Mouse (Mus musculus) liver, adult (tissue): ENCODE measurements at regions not wholly inside any gene's neighbourhood (a gene's known extent, or its start where the extent isn't known, plus 50 kb on each side); places are given as distances from the start of the nearest gene placed in this dataset.

Source experiments
- GATA4 ChIP-seq: IDR thresholded peaks from 2 replicates; pipeline ENCODE4 v1.6.1; 2014; ENCODE audit warnings: mild to moderate bottlenecking, low read length; ENCODE audit not compliant: insufficient replicate concordance

DNA sequence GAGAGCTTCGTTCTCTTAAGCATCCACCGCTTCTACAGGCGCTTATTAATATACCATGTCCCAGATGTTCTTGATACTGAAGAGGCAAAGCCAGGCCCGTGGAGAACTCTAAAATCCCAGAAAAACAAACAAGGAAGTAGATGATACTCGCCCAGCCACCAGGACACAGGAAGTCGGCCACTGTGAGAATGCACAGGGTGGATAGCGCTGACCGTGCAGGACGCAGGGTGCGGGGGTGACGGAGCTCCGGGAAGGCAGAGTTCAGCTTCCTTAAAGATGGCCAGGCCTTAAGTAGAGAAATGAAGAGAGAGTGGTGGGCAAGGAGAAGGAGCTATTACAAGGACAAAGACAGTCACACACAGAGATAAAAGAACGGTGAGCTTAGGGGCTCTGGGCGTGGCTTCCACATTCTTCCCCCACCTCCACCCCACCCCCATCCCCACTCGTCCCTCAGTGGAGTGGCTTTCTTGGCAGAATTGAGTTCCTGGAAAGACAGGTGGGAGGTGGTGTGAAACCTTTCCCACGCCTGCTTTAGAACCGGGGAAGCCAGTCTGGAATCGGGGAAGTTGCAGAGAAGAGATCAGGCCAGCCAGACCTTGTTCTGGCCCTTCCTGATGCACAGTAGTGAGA, 123.1 kb upstream of the Klf3 start:
- no peak; the same call in 1 of the 2 replicates for TF ChIP-seq GATA4

DNA sequence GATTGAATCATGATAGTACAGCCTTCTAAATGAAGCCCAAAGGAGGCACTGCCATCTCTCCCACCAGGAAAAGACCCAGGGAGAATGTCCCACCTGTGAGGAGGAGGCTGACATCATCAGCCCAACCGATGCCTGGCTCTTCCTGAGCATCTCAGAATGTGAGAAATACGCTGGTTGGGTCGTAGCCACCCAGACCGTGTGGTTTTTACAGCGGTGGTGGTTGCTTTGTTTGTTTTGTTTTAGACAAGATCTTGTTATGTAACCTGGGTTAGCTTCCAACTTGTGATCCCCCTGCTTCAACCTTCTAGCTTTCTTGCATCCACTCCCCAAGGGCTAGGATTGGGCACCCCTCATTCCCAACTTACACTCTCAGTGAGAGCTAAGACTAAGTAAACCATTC, 122.0 kb upstream of the Klf3 start:
- TF ChIP-seq GATA4 = no peak

DNA sequence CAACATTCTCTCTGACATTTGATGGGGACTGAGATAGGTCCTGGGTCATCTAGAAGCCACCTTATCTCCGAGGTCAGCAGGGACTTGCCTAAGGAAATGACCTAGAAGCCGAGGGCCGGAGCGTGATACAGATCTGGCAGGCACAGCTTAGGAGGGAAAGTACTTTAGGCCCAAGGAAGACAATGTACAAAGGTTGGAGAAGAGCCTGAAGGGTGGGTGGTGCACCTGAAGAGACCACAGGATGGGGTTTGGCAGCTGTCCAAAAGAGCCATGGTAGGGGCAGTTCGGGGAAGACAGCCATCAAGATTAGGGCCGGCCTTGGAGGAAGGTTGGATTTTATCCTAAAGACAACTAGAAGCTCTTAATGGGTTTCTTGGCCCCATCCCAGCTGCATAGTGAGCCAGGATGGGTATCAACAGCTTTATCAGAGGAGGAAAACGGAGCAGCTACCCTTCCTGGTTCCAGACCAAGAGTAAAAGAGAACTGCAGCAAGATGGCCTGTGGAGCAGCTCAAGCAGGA, 120.8 kb upstream of the Klf3 start:
- no peak for TF ChIP-seq GATA4

DNA sequence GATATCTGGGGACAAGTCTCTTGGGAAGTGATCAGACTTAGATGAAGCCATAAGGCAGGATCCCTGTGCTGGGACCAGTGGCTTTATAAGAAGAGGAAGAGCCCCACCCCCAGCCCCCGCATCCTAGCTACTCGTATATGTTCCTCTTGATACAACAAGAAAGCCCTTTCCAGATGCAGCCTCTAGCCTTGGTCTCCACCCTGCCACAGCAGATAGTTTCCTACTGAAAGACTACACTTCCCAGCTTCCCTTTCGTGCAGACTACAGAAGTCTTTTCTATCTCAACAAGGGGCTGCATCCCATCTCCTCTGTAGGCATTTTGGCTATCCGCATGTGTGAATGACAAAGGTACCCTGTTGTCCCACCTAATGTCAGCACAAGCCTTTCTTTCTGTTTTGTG, 119.8 kb upstream of the Klf3 start:
- no peak for TF ChIP-seq GATA4

DNA sequence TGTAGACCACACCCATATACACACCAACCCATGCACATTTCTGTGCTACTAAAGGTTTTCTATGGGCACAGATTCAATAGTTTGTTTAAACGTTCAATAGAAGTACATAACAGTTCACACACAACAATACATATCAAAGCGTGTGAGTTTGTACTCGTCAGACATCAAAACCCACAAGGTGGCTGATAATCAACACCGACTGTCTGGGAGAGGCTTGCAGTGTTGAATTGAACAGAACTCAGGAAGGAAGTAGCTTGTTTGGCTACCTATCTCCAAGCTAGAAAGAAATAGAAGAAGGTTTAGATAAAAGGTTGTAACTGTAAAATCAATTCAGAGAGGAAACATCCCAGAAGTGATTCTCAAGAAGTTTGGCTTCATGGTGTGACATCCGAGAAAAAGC, 118.9 kb upstream of the Klf3 start:
- TF ChIP-seq GATA4 = no peak

DNA sequence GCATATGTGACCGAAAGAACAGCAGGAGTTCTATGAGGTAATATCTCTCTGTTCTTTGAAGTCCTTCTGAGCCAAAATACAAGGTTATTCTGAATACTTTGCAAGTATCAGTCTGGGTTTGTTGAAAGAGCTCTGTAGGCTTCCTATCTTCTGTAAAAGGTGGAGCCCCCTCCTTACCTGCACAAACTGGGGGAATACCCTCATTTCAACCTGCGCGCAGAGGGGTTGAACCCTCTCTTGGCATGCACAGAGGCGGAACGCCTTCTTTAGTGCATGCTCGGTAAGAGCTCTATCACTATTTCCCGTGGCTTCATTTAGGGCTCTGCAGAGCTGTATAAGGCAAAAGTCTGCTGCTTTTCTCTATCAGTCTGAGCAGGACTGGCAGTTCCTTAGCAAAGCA, 113.0 kb upstream of the Klf3 start:
- no peak for TF ChIP-seq GATA4

DNA sequence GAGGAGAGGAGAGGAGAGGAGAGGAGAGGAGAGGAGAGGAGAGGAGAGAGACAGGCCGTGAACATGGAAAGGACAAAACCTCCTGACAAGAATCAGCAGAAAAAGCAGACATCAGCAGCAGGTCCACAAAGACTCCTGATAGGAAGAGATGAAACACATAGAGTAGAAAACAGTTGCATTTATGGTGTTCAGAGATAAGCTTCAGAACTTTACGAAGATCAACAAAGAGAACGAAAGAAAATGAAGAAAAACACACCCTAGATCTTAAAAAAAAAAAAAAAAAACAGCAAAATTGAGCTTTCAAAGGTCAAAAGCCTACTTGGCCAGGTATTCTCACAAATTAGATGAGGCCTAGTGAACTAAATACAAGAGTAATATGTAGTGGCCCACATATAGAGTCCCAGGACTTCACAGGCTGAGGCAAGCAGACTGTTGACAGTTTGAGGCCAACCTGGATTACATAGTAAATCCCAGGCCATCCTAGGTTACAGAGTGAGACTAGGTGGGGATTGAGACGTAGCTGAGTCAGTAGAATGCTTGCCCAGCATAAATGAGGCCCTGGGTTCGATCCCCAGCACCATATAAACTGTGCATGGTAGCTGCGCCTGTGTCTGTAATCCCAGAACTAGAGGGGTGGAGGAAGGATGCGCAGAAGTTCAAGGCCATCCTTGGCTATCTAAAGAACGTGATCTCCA, 111.6 kb upstream of the Klf3 start:
- TF ChIP-seq GATA4 = no peak

DNA sequence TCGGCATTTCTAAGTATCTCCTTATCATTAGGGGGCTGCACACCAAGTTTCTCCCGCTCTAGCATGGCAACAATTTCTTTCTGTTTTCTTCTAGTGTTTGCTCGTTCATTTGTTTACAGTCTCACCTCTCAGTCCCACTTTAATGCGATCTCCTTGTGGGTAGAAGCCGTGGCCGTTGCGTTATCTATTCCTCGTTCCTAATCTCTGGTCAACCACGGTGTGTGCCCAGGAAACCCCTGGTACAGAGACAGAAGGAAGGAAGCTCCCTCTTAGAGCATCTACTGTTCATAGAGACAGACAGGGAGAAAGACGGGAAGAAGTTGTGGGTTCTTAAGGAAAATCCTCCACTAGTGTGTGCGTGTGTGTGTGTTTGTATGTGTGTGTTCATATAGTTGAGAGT, 110.9 kb upstream of the Klf3 start:
- no peak for TF ChIP-seq GATA4

DNA sequence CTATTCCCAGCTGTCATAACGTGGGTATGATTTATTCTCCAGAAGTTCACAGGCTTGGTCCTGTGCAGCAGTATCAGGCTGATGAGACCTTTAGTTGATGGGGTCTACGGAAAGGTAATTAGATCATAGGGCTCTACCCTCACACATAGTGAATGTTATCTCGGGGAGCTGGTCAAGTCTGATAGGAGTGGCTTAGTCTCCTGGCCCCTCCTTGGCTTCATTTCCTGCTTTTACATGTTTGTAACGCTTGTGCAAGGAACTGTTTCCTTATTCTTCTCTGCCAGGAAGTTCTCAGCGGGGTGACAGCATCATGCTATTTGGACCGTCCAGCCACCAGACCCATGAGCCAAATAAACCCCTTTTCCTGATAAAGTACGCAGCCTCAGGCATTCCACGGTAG, 109.6 kb upstream of the Klf3 start:
- TF ChIP-seq GATA4 = no peak

DNA sequence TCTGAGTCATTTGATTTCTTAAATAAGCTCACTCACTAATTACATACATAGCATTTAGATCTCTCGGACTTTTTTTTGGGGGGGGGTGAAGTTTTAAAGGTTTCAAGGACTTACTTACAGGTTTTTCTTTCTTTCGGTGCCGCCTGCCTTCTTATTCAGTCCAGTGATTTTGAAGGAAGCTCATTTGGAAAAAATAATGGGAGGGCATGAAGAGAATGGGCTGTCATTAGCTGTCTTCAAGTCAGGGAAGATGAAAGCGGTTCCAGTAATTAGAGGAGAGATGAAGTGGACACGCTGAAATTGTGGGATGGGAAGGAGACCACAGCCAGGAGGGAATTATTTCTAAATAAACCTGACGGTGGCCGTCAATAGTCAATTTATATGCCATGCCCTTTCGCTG, 108.6 kb upstream of the Klf3 start:
- TF ChIP-seq GATA4 = no peak

DNA sequence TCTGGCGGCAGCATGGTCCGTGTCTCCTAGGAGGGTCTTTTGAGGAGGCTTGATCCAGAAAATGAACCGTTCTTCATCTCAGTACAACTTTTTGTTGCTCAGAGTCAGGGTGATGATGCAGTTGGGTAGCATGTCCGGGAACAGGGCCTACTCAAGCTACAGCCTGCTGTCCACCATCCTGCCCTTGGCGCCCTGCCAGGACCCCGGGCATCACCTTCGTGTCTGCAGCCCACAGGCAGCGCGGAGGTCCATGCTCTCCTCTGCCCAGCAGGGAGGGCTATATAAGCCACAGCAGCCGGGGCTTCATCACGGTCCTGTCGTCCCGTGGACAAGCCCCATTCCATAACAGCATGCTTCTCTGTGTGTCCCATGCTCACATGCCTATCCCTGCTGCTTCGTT, 107.1 kb upstream of the Klf3 start:
- TF ChIP-seq GATA4 = no peak

DNA sequence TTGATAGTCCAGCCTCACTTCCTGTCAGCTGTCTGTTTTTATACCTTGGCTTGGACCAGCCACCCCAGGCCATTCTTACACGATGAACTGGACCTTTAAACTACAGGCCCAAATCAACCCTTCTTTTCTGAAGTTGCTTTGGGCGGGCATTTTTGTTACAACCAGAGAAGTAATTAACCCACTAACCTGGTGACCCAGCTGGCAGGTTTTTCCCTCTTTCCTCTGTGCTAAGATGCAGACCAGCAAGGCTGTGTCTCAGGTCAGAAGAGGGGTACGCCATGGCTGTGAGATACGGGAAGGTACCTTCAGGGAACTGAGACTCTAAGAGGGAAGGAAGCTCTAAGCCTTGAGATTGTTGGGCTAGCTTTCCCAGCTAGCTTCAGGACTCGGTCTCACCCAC, 105.7 kb upstream of the Klf3 start:
- TF ChIP-seq GATA4 = no peak

DNA sequence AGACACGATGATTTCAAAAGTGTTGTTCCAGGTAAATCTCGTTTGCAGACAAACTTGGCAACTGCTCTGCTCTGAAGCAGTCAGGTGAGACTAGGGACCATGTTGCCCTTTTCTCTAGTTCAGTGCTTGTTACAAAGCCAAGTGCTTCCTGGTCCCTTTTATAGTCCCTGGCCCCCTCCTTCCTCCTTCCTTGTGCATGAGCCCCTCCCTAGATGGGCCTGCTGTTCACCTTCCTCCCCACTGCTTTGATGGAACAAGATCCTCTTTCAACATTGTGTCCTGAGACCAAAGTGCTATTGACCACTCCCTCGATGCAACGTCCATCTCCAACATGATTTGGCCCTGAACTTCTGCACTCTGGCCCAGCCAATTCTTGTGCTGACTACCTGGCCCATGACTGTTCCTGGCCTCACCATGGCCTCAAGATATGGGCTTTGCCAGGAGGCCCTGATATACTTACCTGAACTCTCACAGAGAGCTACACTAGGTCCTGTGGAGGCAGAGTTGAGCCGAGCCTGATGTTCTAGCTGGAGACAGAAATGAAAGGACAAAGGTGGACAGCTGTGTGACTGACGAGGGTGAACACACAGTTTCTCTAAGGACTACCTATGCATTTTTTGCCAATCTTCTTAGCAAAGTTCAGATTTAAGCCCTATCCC, 104.6 kb upstream of the Klf3 start:
- no peak for TF ChIP-seq GATA4

DNA sequence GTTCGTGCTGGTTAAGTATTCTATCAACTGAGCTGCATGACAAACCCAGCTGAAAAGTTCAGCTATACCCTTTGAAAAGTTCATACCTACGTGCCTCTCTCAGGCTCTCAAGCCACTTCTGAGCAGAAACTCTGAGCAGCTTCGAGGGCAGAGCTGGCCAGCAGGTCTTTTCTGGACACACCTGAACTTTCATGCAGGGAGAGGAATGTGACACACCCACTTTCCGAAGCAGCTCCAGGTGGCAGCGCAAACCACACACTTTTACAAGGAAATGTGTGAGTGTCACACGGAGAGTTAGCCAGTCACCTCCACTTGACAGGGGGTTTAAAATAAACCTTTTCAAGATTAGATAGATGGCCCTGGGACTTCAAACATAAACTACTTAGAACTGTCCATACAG, 103.2 kb upstream of the Klf3 start:
- no peak for TF ChIP-seq GATA4

DNA sequence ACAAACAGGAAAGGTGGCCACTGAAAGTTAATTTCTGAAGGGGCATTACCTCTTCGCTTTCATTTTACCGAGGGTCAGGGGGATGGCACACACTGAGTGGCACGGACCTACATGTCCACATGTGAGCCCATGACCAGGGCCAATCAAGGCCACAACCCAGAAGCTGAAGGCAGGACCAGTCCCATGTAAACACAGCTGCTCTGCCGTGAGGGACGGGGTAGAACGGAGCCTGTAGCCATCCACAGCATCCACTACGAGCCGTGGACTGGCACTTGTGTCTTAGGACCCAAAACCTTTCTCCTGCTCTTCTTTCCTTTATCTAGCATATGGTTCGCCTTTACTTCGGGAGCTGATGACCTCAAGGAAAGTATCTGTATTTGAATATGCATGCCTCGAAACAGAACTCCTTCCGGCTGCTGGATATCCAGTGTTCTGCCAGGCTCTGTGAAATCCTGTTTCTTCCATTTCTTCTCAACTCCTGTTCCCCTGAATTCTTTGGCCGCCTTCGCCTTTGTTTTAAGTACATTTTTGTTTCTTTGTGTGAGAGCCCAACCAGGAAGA, 101.9 kb upstream of the Klf3 start:
- no peak for TF ChIP-seq GATA4

DNA sequence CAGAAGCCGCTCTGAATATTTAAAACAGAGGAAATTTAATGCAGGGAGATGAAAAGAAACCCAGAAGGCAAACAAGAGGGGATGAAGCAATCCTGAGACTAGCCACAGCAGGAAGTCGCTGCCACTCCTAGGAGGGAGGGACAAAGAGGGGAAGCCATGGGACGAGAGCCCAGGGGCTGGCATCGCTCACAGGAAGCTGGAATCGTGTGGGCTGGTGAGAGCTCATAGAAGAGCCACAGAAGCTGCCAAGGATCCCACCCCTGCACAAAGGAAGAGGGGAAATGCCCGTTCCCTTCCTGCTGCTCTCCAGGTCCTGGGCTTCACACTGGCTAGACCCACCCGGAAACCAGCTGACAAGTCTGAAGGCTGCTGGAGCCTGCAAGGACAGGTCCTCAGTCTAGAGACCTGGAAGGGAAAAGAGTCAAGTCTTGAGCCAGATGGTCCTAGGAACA, 101.4 kb upstream of the Klf3 start:
- no peak; the same call in 1 of the 2 replicates for TF ChIP-seq GATA4
